Mouse (Mus musculus) thymus, adult 2 months (tissue): Measurements from ENCODE around the gene Psma7. TPM values are rescaled to one million over a fixed set of nuclear protein-coding genes. Genes with fewer than 3 reads are reported as not detected.

Experiments
- DNase-seq: peaks from one replicate; pipeline ENCODE4 v3.0.0; 2021
- H3K27ac ChIP-seq: fragments of 200-500 bp; 2 replicates; pipeline ENCODE4 v1.5.1; 2012; ENCODE audit warnings: low read length, control low read depth; ENCODE audit not compliant: control insufficient read depth, insufficient read depth
- H3K27me3 ChIP-seq: fragments of 200-500 bp; 2 replicates; pipeline ENCODE4 v1.6.1; 2012; ENCODE audit warnings: mild to moderate bottlenecking, low read length, moderate library complexity, mixed read lengths; ENCODE audit not compliant: control insufficient read depth, insufficient read depth
- H3K36me3 ChIP-seq: fragments of 200-500 bp; 2 replicates; pipeline ENCODE4 v1.6.1; 2012; ENCODE audit warnings: mild to moderate bottlenecking, low read length, moderate library complexity; ENCODE audit not compliant: control insufficient read depth, insufficient read depth
- H3K4me1 ChIP-seq: fragments of 200-500 bp; replicated peaks from 2 replicates; pipeline ENCODE4 v1.6.1; 2012; ENCODE audit warnings: low read length; ENCODE audit not compliant: control insufficient read depth, insufficient read depth
- H3K4me3 ChIP-seq: fragments of 200-500 bp; 2 replicates; pipeline ENCODE4 v1.5.1; 2012; ENCODE audit warnings: mild to moderate bottlenecking, low read length, control low read depth, moderate library complexity; ENCODE audit not compliant: control insufficient read depth, insufficient read depth
- CTCF ChIP-seq: fragments of 200-500 bp; IDR thresholded peaks from 2 replicates; pipeline ENCODE4 v1.5.1; 2012; ENCODE audit warnings: mild to moderate bottlenecking, control low read depth, low read length, moderate library complexity, borderline replicate concordance; ENCODE audit not compliant: control insufficient read depth, poor library complexity, insufficient read depth; ENCODE audit errors: extremely low read depth
- POLR2A ChIP-seq: fragments of 200-500 bp; IDR thresholded peaks from 2 replicates; pipeline ENCODE4 v1.6.1; 2012; ENCODE audit warnings: mild to moderate bottlenecking, low read length, control low read depth, moderate library complexity; ENCODE audit not compliant: control insufficient read depth, poor library complexity, insufficient read depth; ENCODE audit errors: extremely low read depth
- WGBS: fragments of 180-500 bp; shearing (Covaris S2); methylation state at CpG from one replicate; pipeline ENCODE4 v1.1.7; 2018; 5-methylcytosine and 5-hydroxymethylcytosine counted together
- polyA plus RNA-seq: library from polyadenylated mRNA; depleted of rRNA; stranded (reverse); fragments of >200 nt; gene quantifications from 2 replicates; pipeline ENCODE4 v1.2.3, GENCODE M21; 2012

Gene Psma7
- polyA plus RNA-seq, 1 experiment: 250 TPM

DNA sequence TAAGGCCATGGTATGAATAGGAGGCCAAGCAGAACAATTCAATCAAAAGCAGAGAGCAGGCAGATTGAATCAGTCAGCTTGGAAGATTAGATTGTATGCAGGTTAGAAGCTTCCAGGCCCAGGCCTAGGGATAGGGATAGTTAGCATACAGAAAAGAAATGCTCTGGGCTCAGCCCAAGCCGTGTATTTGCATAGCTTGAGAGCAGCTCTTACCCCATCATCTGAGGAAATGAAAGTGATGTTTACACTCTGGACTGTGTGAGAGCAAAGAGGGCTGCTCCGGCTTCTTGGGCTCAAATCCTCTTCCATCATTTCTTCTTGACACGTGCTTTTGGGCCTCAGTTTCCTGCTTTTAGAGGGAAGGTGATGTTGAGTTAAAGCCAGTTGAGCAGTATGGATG, 5.3 kb upstream of the Psma7 start:
- no peak for DNase-seq
- no peak overlapping the region for H3K27ac ChIP-seq
- no peak for TF ChIP-seq POLR2A
- no peak for TF ChIP-seq CTCF
- H3K4me3 ChIP-seq: no peak overlapping the region
- H3K36me3 ChIP-seq: no peaks in the 10 kb centered on the region
- peaks cover 16% of the 10 kb centered on the region for H3K4me1 ChIP-seq
- WGBS: 98% methylated on average over 3 of the region's 3 CpGs
- H3K27me3 ChIP-seq: no peaks in the 10 kb centered on the region

DNA sequence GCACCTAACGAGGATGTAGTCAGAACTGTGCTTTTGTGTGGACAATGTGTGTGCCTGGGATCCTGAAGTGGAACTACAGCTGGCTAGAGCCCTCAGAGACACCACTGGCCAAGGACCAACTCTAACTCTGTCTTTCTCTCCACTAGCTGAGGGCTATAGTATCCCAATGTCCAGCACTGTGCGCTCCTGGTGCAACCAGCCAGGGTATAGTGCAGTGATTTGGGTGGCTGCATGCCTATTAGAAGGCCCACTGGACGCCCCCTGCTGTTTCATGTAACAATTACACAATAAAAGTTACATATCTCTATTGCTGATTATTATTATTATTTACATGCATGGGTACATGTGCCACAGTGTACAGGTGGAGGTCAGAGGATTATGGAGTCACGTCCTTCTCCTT, 3.0 kb upstream of the Psma7 start:
- 50% methylated on average over 4 of the region's 4 CpGs for WGBS
- no peaks in the 10 kb centered on the region for H3K36me3 ChIP-seq
- H3K4me3 ChIP-seq: no peak overlapping the region
- DNase-seq: peak; percentile 34
- peaks cover 21% of the 10 kb centered on the region for H3K4me1 ChIP-seq
- no peak overlapping the region for H3K27ac ChIP-seq
- H3K27me3 ChIP-seq: no peaks in the 10 kb centered on the region
- TF ChIP-seq CTCF (peak; percentile 62; the same call in 1 of the 2 replicates), POLR2A (no peak)

DNA sequence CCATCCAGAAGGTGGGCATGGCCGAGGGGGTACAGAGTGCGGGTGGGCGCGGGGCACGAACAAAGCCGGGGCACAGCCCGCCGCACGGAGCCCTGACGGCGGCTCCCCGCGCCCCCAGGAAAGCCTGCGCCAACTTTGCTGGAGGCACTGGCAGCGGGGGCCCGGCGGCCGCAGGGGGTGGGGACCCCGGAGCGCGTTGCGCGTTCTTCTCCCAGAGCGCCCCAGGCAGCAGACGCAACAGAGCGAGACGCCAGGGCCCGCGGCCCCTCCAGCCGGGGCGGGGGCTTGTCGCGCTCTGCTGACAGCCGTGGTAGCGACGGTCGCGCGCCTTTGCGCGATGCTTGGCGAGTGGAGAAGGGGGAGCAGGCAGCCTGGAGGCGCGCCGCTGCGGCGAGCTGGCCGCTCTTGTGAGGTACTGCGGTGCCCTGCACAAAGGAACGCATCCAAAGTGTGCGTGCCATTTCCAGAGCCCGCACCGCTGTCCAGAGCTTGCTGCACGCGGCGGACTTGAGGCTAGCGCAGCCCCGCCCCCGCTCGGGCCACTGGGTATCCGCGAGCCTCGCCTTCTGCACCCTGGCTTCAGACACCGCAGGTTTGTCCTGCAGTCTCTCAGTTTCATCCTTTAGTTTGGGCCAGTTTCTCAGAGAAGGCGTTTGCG, 754 bp upstream of the Psma7 start:
- TF ChIP-seq CTCF: no peak
- TF ChIP-seq POLR2A: no peak
- no peak overlapping the region for H3K27ac ChIP-seq
- H3K4me1 ChIP-seq: peaks cover 21% of the 10 kb centered on the region
- no peaks in the 10 kb centered on the region for H3K27me3 ChIP-seq
- under 1% methylated on average over 66 of the region's 66 CpGs for WGBS
- H3K4me3 ChIP-seq: peak overlapping the region; percentile 75
- peak; percentile 61 for DNase-seq
- peaks cover 8% of the 10 kb centered on the region for H3K36me3 ChIP-seq

DNA sequence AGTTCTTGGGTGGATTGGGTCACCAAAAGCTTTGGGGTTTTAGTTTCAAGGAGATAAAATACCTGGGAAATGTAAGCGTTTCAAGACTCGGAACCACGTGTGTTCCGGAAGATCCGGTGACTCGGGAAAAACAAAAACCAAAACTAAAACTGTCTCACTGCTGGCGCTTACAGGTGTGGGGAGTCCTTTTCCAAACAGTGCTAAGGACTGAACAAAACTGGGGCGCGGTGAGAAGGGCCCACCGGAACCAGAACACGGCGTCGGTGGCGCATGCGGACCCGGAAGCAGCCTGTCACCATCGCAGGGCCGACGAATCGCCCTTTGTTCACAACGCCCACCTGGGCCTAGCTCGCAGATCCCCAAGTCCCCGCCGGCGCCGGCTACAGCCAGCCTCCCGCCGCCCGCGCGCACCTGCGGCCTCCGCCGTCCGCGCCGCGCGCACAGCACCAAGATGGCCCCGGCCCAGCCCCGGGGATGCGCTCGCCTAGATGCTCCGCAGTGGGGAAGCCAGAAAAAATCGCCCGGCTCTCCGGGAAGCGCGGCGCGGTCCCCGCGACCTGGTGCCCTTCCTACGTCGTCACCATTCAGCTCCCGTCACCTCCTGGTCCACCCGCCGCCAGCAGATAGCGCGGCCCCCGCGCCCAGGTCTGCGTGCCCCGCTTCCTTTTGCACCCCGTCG, 517 bp downstream of the Psma7 start:
- Histone ChIP-seq H3K4me3 (peak overlapping the region; percentile 75), H3K27me3 (no peaks in the 10 kb centered on the region), H3K36me3 (peaks cover 16% of the 10 kb centered on the region), H3K4me1 (peaks cover 21% of the 10 kb centered on the region), H3K27ac (peak overlapping the region; percentile 47)
- no peak for TF ChIP-seq CTCF
- DNase-seq: peak; percentile 47
- under 1% methylated on average over 66 of the region's 66 CpGs for WGBS

DNA sequence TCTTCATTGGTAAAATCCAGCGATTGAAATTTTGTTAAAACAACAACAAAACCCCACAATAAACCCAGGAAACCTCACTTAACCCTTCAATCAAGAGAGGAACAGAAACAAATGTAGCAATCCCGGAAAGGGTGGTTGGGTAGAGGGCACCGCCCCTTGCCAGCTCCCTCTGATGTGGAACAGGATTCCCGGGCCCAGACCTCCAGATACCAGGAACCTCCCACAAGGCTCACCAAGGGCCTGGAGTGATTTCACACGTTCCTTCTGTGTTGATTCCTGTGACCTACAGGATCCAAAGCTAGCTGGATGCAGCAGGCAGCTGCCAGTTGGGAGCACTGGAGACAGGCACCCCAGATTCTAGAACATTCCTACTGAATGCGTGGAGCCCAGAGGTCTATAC, 1.8 kb downstream of the Psma7 start:
- H3K27ac ChIP-seq: no peak overlapping the region
- no peaks in the 10 kb centered on the region for H3K27me3 ChIP-seq
- 34% methylated on average over 6 of the region's 6 CpGs for WGBS
- no peak for TF ChIP-seq CTCF
- no peak for TF ChIP-seq POLR2A
- no peak for DNase-seq
- no peak overlapping the region for H3K4me3 ChIP-seq
- peaks cover 21% of the 10 kb centered on the region for H3K4me1 ChIP-seq
- H3K36me3 ChIP-seq: peaks cover 29% of the 10 kb centered on the region

DNA sequence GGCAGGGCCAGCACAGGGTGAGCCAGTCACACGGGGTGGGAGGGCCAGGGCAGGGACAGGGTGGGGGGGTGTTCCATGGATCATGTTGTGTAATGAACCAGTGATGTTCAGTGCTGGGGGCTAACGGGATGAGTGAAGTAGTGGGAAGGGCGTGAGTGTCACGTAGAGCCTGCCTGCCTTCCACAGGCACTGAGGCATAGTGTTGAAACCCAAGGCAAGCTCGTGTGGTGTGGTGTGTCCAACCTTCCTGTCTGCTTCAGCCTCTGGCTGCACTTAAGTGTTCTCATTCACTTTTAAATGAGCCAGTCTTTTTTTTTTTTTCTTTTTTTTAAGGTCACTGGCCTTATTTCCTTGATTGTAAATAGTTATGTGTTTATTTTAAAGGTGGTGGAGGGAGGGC, 7.5 kb downstream of the Psma7 start:
- H3K4me3 ChIP-seq: no peak overlapping the region
- peaks cover 80% of the 10 kb centered on the region for H3K36me3 ChIP-seq
- WGBS: 89% methylated on average over 5 of the region's 5 CpGs

DNA sequence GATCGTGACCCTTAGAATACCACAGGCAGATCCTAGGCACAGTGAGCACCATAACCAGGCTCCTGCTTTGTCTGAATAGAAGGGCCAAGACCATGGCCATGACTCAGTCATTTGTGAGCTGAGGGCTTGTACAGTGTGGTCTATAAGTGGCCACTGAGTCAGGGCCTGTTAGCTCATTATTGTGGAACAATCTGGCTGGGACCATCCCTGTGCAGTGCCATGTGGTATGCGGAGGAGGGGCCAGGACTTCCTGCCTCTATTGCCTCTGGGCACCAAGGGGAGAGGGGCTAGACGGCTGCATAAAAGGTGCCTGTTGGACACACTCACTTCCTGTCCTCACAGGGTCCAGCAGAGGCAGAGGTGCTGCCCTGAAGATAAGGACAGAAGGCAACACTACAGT, 8.3 kb downstream of the Psma7 start:
- WGBS: 76% methylated on average over 3 of the region's 3 CpGs
- Histone ChIP-seq H3K36me3 (peaks cover 81% of the 10 kb centered on the region), H3K4me3 (no peak overlapping the region), H3K27me3 (no peaks in the 10 kb centered on the region; the same call in 1 of the 2 replicates), H3K4me1 (no peaks in the 10 kb centered on the region), H3K27ac (no peak overlapping the region)
- TF ChIP-seq CTCF (no peak), POLR2A (no peak)
- no peak for DNase-seq

More for the DNA sequence above, 7.5 kb downstream of the Psma7 start:
- DNase-seq: no peak
- TF ChIP-seq POLR2A (no peak), CTCF (no peak)
- Histone ChIP-seq H3K27ac (no peak overlapping the region), H3K4me1 (no peaks in the 10 kb centered on the region), H3K27me3 (no peaks in the 10 kb centered on the region; the same call in 1 of the 2 replicates)
